Mouse (Mus musculus) olfactory bulb, adult 2 months (tissue): ENCODE measurements around the gene Luzp4. TPM values are rescaled to one million over a fixed set of nuclear protein-coding genes. Genes with fewer than 3 reads are reported as not detected.
"Not testable (repeated sequence)": the region's sequence is repeated elsewhere in the genome, so short reads cannot be mapped to it uniquely, and the experiment has no call there.

Source experiments
- H3K27ac ChIP-seq: fragments of 200-500 bp; 2 replicates; pipeline ENCODE4 v1.5.1; 2012; ENCODE audit warnings: low read depth, low read length; ENCODE audit not compliant: insufficient read depth
- H3K4me1 ChIP-seq: fragments of 200-500 bp; 2 replicates; pipeline ENCODE4 v1.6.1; 2012; ENCODE audit warnings: low read length; ENCODE audit not compliant: control insufficient read depth, insufficient read depth
- H3K4me3 ChIP-seq: fragments of 200-500 bp; 2 replicates; pipeline ENCODE4 v1.5.1; 2012; ENCODE audit warnings: mild to moderate bottlenecking, low read depth, low read length, moderate library complexity; ENCODE audit not compliant: insufficient read depth
- WGBS: fragments of 180-500 bp; shearing (Covaris S2); methylation state at CpG from one replicate; pipeline ENCODE4 v1.1.7; 2018; 5-methylcytosine and 5-hydroxymethylcytosine counted together
- polyA plus RNA-seq: library from polyadenylated mRNA; stranded (reverse); fragments of >200 nt; gene quantifications from 2 replicates; pipeline ENCODE4 v1.2.4, GENCODE M21; 2012; ENCODE audit warnings: low replicate concordance; ENCODE audit not compliant: missing spikeins, insufficient read depth, insufficient read length

The Luzp4 gene
- polyA plus RNA-seq, result not detected in 2 replicates

GRCm38 (mm10) chrX:148857340-148857739 lies at the start of gene Luzp4:
Gene Luzp4, plus strand, starts transcription at chrX:148857640.
- H3K4me1 ChIP-seq, H3K27ac ChIP-seq, H3K4me3 ChIP-seq: not testable (repeated sequence)
- WGBS, result 76% methylated on average over 4 of the region's 6 CpGs

DNA sequence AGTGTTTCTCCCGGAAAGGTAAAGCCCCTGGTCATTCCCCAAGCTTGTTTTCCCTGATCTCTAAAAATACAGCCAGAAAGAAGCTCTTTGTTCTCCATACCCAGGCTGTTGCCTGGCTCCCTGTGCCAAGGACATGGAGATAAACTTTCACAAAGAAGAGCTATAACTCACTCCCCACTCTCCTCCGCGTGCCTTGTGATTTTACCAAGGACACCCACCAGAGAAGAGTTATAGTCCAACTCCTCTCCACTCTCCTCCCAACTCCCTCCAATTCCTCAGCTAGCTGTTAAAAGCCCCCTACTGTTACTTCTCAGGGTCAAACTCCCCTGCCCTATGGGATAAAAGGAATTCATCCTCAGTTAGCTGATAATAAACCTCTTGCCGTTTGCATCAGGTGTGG lies 15.6 kb upstream of the Luzp4 start:
- 90% methylated on average over 4 of the region's 4 CpGs for WGBS
- H3K27ac ChIP-seq, H3K4me1 ChIP-seq, H3K4me3 ChIP-seq: not testable (repeated sequence)

Other genes starting within 250 kb of the Luzp4 start
- not detected in 2 replicates for gene Gm8334, start 242.5 kb upstream of the Luzp4 start, polyA plus RNA-seq
- gene Gm15127, start 194.0 kb upstream of the Luzp4 start, polyA plus RNA-seq, result not detected in 2 replicates
- gene Ott, start 216.6 kb downstream of the Luzp4 start, polyA plus RNA-seq, result not detected in 2 replicates